Mouse (Mus musculus): ENCODE measurements around the gene Rtkn2. TPM values are rescaled to one million over a fixed set of nuclear protein-coding genes. Genes with fewer than 3 reads are reported as not detected.
A peak's percentile ranks its signal among the peaks of the same experiment; 100 is the strongest.

The Rtkn2 gene
- polyA plus RNA-seq, 1 experiment: 3.5 TPM

- no peaks in the 10 kb centered on the region for H3K27me3 ChIP-seq (ENCODE audit: control insufficient read depth, insufficient read depth, insufficient read length)
- TF ChIP-seq USF1 (IDR thresholded peaks at IDR 0.05; ENCODE audit: low read depth): no peak
- peak; percentile 21 for TF ChIP-seq TCF12 (IDR thresholded peaks at IDR 0.05; ENCODE audit: insufficient read depth, poor library complexity, severe bottlenecking)
- H3K4me2 ChIP-seq (ENCODE audit: low read depth): peak overlapping the region; percentile 57
- H3K36me3 ChIP-seq (ENCODE audit: control insufficient read depth, insufficient read depth): peaks cover 8% of the 10 kb centered on the region
- no peak overlapping the region for H3K4me3 ChIP-seq
- H3ac ChIP-seq (ENCODE audit: control insufficient read depth, insufficient read length): no peak overlapping the region
- H3K79me2 ChIP-seq (ENCODE audit: control insufficient read depth, insufficient read depth): peaks cover 6% of the 10 kb centered on the region
These were observed 111.2 kb downstream of the Rtkn2 start for GRCm38 (mm10) chr10:68090544-68090943.

GRCm38 (mm10) chr10:68091011-68091410 lies 111.6 kb downstream of the Rtkn2 start:
- Histone ChIP-seq H3K4me2 (ENCODE audit: low read depth) (peak overlapping the region; percentile 57), H3ac (ENCODE audit: control insufficient read depth, insufficient read length) (no peak overlapping the region), H3K27me3 (ENCODE audit: control insufficient read depth, insufficient read depth, insufficient read length) (no peaks in the 10 kb centered on the region), H3K36me3 (ENCODE audit: control insufficient read depth, insufficient read depth) (peaks cover 12% of the 10 kb centered on the region), H3K79me2 (ENCODE audit: control insufficient read depth, insufficient read depth) (peaks cover 6% of the 10 kb centered on the region), H3K4me3 (no peak overlapping the region)
- no peak for TF ChIP-seq SRF (IDR thresholded peaks at IDR 0.05; ENCODE audit: control insufficient read depth, insufficient read length, low read depth)
- TF ChIP-seq USF1 (IDR thresholded peaks at IDR 0.05; ENCODE audit: low read depth): no peak
- TF ChIP-seq E2F4 (IDR thresholded peaks at IDR 0.05; ENCODE audit: insufficient read depth): no peak
- TF ChIP-seq POLR2AphosphoS2 (IDR thresholded peaks at IDR 0.05; ENCODE audit: insufficient read length, low read depth): no peak
- TF ChIP-seq POLR2A (IDR thresholded peaks at IDR 0.05; ENCODE audit: insufficient read length, low read depth): no peak
- no peak for TF ChIP-seq REST (IDR thresholded peaks at IDR 0.05; ENCODE audit: insufficient read depth, insufficient read length)
- no peak for TF ChIP-seq MYOG (IDR thresholded peaks at IDR 0.05; ENCODE audit: control insufficient read depth in 1 of 3, insufficient read depth in 1 of 3, insufficient read length in 2 of 3, low read depth in 2 of 3)
- no peak for TF ChIP-seq TCF12 (IDR thresholded peaks at IDR 0.05; ENCODE audit: insufficient read depth, poor library complexity, severe bottlenecking)
- TF ChIP-seq MAX (IDR thresholded peaks at IDR 0.05; ENCODE audit: low read depth): no peak
- TF ChIP-seq TCF3 (IDR thresholded peaks at IDR 0.05; ENCODE audit: insufficient read length, low read depth): no peak
- no peak for TF ChIP-seq MYOD1 (IDR thresholded peaks at IDR 0.05; ENCODE audit: control insufficient read depth in 1 of 3, insufficient read length in 2 of 3, low read depth in 2 of 3)
- TF ChIP-seq CEBPB (IDR thresholded peaks at IDR 0.05; ENCODE audit: insufficient read depth, poor library complexity, severe bottlenecking): no peak

DNA sequence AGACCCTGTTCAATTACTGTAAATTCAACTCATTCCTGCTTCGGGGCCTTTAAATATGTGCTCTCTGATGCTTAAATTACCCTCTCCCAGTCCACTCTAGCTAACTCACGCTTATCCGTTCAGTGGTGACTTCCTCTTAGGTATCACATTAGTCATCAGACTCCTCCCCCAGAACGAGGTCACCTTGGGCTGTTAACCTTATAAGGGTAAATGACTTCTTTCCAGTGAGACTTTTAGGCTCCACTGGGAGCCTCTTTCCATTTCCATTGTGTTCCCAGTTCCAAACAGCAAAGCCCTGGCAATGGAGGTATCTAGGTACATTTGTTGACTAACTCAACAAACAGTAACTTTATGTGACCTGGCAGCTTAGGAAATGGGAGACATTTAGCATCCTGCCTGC lies 112.5 kb downstream of the Rtkn2 start:
- Histone ChIP-seq H3K36me3 (ENCODE audit: control insufficient read depth, insufficient read depth) (peaks cover 20% of the 10 kb centered on the region), H3K4me2 (ENCODE audit: low read depth) (no peak overlapping the region), H3K4me3 (no peak overlapping the region), H3ac (ENCODE audit: control insufficient read depth, insufficient read length) (no peak overlapping the region), H3K27me3 (ENCODE audit: control insufficient read depth, insufficient read depth, insufficient read length) (no peaks in the 10 kb centered on the region), H3K79me2 (ENCODE audit: control insufficient read depth, insufficient read depth) (peaks cover 6% of the 10 kb centered on the region)
- no peak for TF ChIP-seq POLR2AphosphoS2 (IDR thresholded peaks at IDR 0.05; ENCODE audit: insufficient read length, low read depth)
- TF ChIP-seq MYOG (IDR thresholded peaks at IDR 0.05; ENCODE audit: control insufficient read depth in 1 of 3, insufficient read depth in 1 of 3, insufficient read length in 2 of 3, low read depth in 2 of 3): no peak
- TF ChIP-seq TCF3 (IDR thresholded peaks at IDR 0.05; ENCODE audit: insufficient read length, low read depth): no peak

- no peak overlapping the region for H3K4me2 ChIP-seq (ENCODE audit: low read depth)
- no peaks in the 10 kb centered on the region for H3K27me3 ChIP-seq (ENCODE audit: control insufficient read depth, insufficient read depth, insufficient read length)
- no peak overlapping the region for H3K4me3 ChIP-seq
- no peak overlapping the region for H3ac ChIP-seq (ENCODE audit: control insufficient read depth, insufficient read length)
- peaks cover 24% of the 10 kb centered on the region for H3K36me3 ChIP-seq (ENCODE audit: control insufficient read depth, insufficient read depth)
- H3K79me2 ChIP-seq (ENCODE audit: control insufficient read depth, insufficient read depth): peaks cover 6% of the 10 kb centered on the region
- no peak for TF ChIP-seq MYOG (IDR thresholded peaks at IDR 0.05; ENCODE audit: control insufficient read depth in 1 of 3, insufficient read depth in 1 of 3, insufficient read length in 2 of 3, low read depth in 2 of 3)
- TF ChIP-seq TCF3 (IDR thresholded peaks at IDR 0.05; ENCODE audit: insufficient read length, low read depth): no peak
- no peak for TF ChIP-seq E2F4 (IDR thresholded peaks at IDR 0.05; ENCODE audit: insufficient read depth)
- no peak for TF ChIP-seq REST (IDR thresholded peaks at IDR 0.05; ENCODE audit: insufficient read depth, insufficient read length)
- TF ChIP-seq CEBPB (IDR thresholded peaks at IDR 0.05; ENCODE audit: insufficient read depth, poor library complexity, severe bottlenecking): no peak
- no peak for TF ChIP-seq SRF (IDR thresholded peaks at IDR 0.05; ENCODE audit: control insufficient read depth, insufficient read length, low read depth)
- TF ChIP-seq POLR2A (IDR thresholded peaks at IDR 0.05; ENCODE audit: insufficient read length, low read depth): no peak
- no peak for TF ChIP-seq USF1 (IDR thresholded peaks at IDR 0.05; ENCODE audit: low read depth)
These were observed 114.1 kb downstream of the Rtkn2 start for GRCm38 (mm10) chr10:68093496-68093895.

- Histone ChIP-seq H3K27me3 (ENCODE audit: control insufficient read depth, insufficient read depth, insufficient read length) (no peaks in the 10 kb centered on the region), H3K36me3 (ENCODE audit: control insufficient read depth, insufficient read depth) (peaks cover 36% of the 10 kb centered on the region), H3K4me3 (no peak overlapping the region), H3K79me2 (ENCODE audit: control insufficient read depth, insufficient read depth) (peaks cover 6% of the 10 kb centered on the region), H3K4me2 (ENCODE audit: low read depth) (no peak overlapping the region), H3ac (ENCODE audit: control insufficient read depth, insufficient read length) (no peak overlapping the region)
- TF ChIP-seq E2F4 (IDR thresholded peaks at IDR 0.05; ENCODE audit: insufficient read depth) (no peak), USF1 (IDR thresholded peaks at IDR 0.05; ENCODE audit: low read depth) (no peak), REST (IDR thresholded peaks at IDR 0.05; ENCODE audit: insufficient read depth, insufficient read length) (no peak), MYOD1 (IDR thresholded peaks at IDR 0.05; ENCODE audit: control insufficient read depth in 1 of 3, insufficient read length in 2 of 3, low read depth in 2 of 3) (no peak), POLR2AphosphoS2 (IDR thresholded peaks at IDR 0.05; ENCODE audit: insufficient read length, low read depth) (no peak), POLR2A (IDR thresholded peaks at IDR 0.05; ENCODE audit: insufficient read length, low read depth) (no peak), TCF3 (IDR thresholded peaks at IDR 0.05; ENCODE audit: insufficient read length, low read depth) (no peak), MAX (IDR thresholded peaks at IDR 0.05; ENCODE audit: low read depth) (no peak), MYOG (IDR thresholded peaks at IDR 0.05; ENCODE audit: control insufficient read depth in 1 of 3, insufficient read depth in 1 of 3, insufficient read length in 2 of 3, low read depth in 2 of 3) (no peak), CEBPB (IDR thresholded peaks at IDR 0.05; ENCODE audit: insufficient read depth, poor library complexity, severe bottlenecking) (no peak), SRF (IDR thresholded peaks at IDR 0.05; ENCODE audit: control insufficient read depth, insufficient read length, low read depth) (no peak), TCF12 (IDR thresholded peaks at IDR 0.05; ENCODE audit: insufficient read depth, poor library complexity, severe bottlenecking) (no peak)
These were observed 115.8 kb downstream of the Rtkn2 start for GRCm38 (mm10) chr10:68095136-68095535.
